Mouse (Mus musculus) cerebellum, adult 18-20 months (tissue): ENCODE data around the gene Dock3.

ENCODE experiments used
- DNase-seq, 2 experiments: peaks; one replicate each; pipeline ENCODE4 v3.0.0; 2021

The Dock3 gene

GRCm38 (mm10) chr9:107231539-107232139 lies at the start of gene Dock3:
Dock3 (minus strand) TSS chr9:107231909.
- peak; percentile 82 to 95 for DNase-seq

GRCm38 (mm10) chr9:107280322-107281027 lies 48.8 kb upstream of the Dock3 start:
- no peak for DNase-seq

GRCm38 (mm10) chr9:107279378-107280321 lies 47.9 kb upstream of the Dock3 start:
- DNase-seq = no peak

- peak; percentile 84 to 85 for DNase-seq
Observed at GRCm38 (mm10) chr9:107278527-107279377, 47.0 kb upstream of the Dock3 start.

- peak; percentile 51 to 56 for DNase-seq
Observed at GRCm38 (mm10) chr9:107278126-107278525, 46.4 kb upstream of the Dock3 start.

- no peak for DNase-seq
Observed at GRCm38 (mm10) chr9:107277603-107278002, 45.9 kb upstream of the Dock3 start.

- peak in 1 of 2 experiments; percentile 49 for DNase-seq
Observed at GRCm38 (mm10) chr9:107275710-107276109, 44.0 kb upstream of the Dock3 start.

- DNase-seq = no peak
Observed at GRCm38 (mm10) chr9:107274751-107275150, 43.0 kb upstream of the Dock3 start.

GRCm38 (mm10) chr9:107273184-107273583 lies 41.5 kb upstream of the Dock3 start:
- DNase-seq = no peak

GRCm38 (mm10) chr9:107272284-107272683 lies 40.6 kb upstream of the Dock3 start:
- DNase-seq = no peak

GRCm38 (mm10) chr9:107271177-107271938 lies 39.6 kb upstream of the Dock3 start:
- DNase-seq = peak in 1 of 2 experiments; percentile 27

GRCm38 (mm10) chr9:107269772-107270171 lies 38.1 kb upstream of the Dock3 start:
- no peak for DNase-seq

GRCm38 (mm10) chr9:107267721-107268402 lies 36.2 kb upstream of the Dock3 start:
- no peak for DNase-seq

- no peak for DNase-seq
Observed at GRCm38 (mm10) chr9:107267028-107267427, 35.3 kb upstream of the Dock3 start.

GRCm38 (mm10) chr9:107264731-107265130 lies 33.0 kb upstream of the Dock3 start:
- no peak for DNase-seq

GRCm38 (mm10) chr9:107263912-107264311 lies 32.2 kb upstream of the Dock3 start:
- no peak for DNase-seq

GRCm38 (mm10) chr9:107262375-107262774 lies 30.7 kb upstream of the Dock3 start:
- DNase-seq = no peak

- no peak for DNase-seq
Observed at GRCm38 (mm10) chr9:107261792-107262191, 30.1 kb upstream of the Dock3 start.

GRCm38 (mm10) chr9:107260836-107261235 lies 29.1 kb upstream of the Dock3 start:
- no peak for DNase-seq

GRCm38 (mm10) chr9:107260429-107260828 lies 28.7 kb upstream of the Dock3 start:
- peak; percentile 76 to 82 for DNase-seq

GRCm38 (mm10) chr9:107259571-107259970 lies 27.9 kb upstream of the Dock3 start:
- peak; percentile 50 to 52 for DNase-seq
